Comparison of ENCODE assay signal across 13 mouse cellular contexts in the genomic region with DNA sequence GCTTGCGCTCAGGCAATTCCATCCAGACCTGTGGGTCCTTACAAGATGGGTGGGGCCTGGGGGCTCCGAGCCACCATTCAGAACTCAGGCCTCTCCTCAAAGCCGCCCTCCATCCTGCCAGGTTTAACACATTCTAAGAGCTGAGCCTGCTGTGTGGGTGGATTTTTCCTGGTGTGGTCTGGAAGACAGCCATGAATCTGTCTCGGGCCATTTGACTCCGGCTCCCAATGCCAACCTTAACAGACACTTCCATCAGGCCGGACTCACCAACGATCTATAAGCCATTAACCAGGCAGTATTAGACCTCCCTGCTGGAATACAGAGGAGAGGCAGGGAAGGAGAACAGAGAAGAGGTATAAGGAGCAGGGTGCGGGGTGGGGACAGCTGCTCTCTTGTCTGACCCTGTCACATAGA.
DNase-seq lines count a peak whose midpoint lies in the region; ATAC-seq lines count a peak whose summit lies in the region.
"Had no signal": no experiment of that assay in that cellular context is flagged by ENCODE, and none has a peak within 500 bp of the region (broad histone marks: within the 10 kb centered on the region; RNA-seq: fewer than 3 reads in every experiment).

No protein-coding gene starts in this region.

- H3K4me2 ChIP-seq in limb, embryonic 13.5 days (replicated peaks): no peak overlapping the region
- H3K4me2 ChIP-seq in hindbrain, embryonic 16.5 days (ENCODE audit: low read length): no peak overlapping the region

- H3K27me3 ChIP-seq in limb, embryonic 13.5 days: 0 out of 2 replicates have a peak, but pooled peaks cover 3% of the 10 kb centered on the region
- 0 out of 2 replicates have a peak, but pooled peaks cover 3% of the 10 kb centered on the region for H3K27me3 ChIP-seq in limb, embryonic 10.5 days (ENCODE audit: low read depth, poor library complexity, severe bottlenecking)
- H3K27me3 ChIP-seq in hindbrain, embryonic 16.5 days (replicated peaks; ENCODE audit: control insufficient read depth, insufficient read depth, low read length): no peaks in the 10 kb centered on the region

- no peak overlapping the region for H3K9ac ChIP-seq in limb, embryonic 13.5 days
- no peak overlapping the region for H3K9ac ChIP-seq in hindbrain, embryonic 16.5 days (ENCODE audit: low read depth, low read length)

- H3K4me1 ChIP-seq in limb, embryonic 13.5 days: peaks cover 19% of the 10 kb centered on the region; the same call in 1 of the 2 replicates
- H3K4me1 ChIP-seq in limb, embryonic 10.5 days: peaks cover 18% of the 10 kb centered on the region
- H3K4me1 ChIP-seq in hindbrain, embryonic 16.5 days (ENCODE audit: control insufficient read depth, insufficient read depth, low read depth, low read length): peaks cover 9% of the 10 kb centered on the region
- H3K4me1 ChIP-seq: megakaryocyte, embryonic 14.5 days had no signal

- H3K9me3 ChIP-seq in limb, embryonic 13.5 days: no peaks in the 10 kb centered on the region
- H3K9me3 ChIP-seq in limb, embryonic 10.5 days (replicated peaks): no peaks in the 10 kb centered on the region
- no peaks in the 10 kb centered on the region for H3K9me3 ChIP-seq in hindbrain, embryonic 16.5 days (ENCODE audit: control insufficient read depth, low read length)

- peak; percentile 32 to 34 for DNase-seq in cerebellum, postnatal 25 days
- DNase-seq in cerebellum, postnatal 4 days (ENCODE audit: low spot score in 2 of 2): no peak
- DNase-seq in limb, embryonic 10.5 days (ENCODE audit: low spot score): no peak
- peak; percentile 9 for DNase-seq in retina, embryonic 14.5 days (ENCODE audit: low spot score)
- no peak for DNase-seq in natural killer cell, adult 2 months (ENCODE audit: low spot score in 2 of 2)
- DNase-seq: adrenal gland, adult 8-10 months; cerebellum, adult 11 months; lung, adult 18-20 months; thymus, postnatal 25 days had no signal

- no peak overlapping the region; the same call in 1 of the 2 replicates for H3K27ac ChIP-seq in limb, embryonic 13.5 days
- no peak overlapping the region for H3K27ac ChIP-seq in limb, embryonic 10.5 days
- no peak overlapping the region for H3K27ac ChIP-seq in hindbrain, embryonic 16.5 days (ENCODE audit: low read depth, low read length)

- 26% methylated on average over 8 of the region's 8 CpGs for WGBS in limb, embryonic 13.5 days
- 38% methylated on average over 8 of the region's 8 CpGs for WGBS in limb, embryonic 10.5 days
- WGBS in hindbrain, embryonic 16.5 days: 42% methylated on average over 8 of the region's 8 CpGs

- H3K4me3 ChIP-seq in limb, embryonic 13.5 days: no peak overlapping the region
- H3K4me3 ChIP-seq in limb, embryonic 10.5 days: no peak overlapping the region
- H3K4me3 ChIP-seq in hindbrain, embryonic 16.5 days (ENCODE audit: low read length): no peak overlapping the region
- H3K4me3 ChIP-seq: erythroblast, embryonic 14.5 days; megakaryocyte, embryonic 14.5 days had no signal

- peak; percentile 44; the same call in 1 of the 2 replicates for ATAC-seq in limb, embryonic 13.5 days (ENCODE audit: low FRiP score, low read depth)
- peak; percentile 60; the same call in 1 of the 2 replicates for ATAC-seq in hindbrain, embryonic 16.5 days

- H3K36me3 ChIP-seq in limb, embryonic 13.5 days: no peaks in the 10 kb centered on the region
- no peaks in the 10 kb centered on the region for H3K36me3 ChIP-seq in limb, embryonic 10.5 days
- no peaks in the 10 kb centered on the region for H3K36me3 ChIP-seq in hindbrain, embryonic 16.5 days (ENCODE audit: control insufficient read depth, insufficient read depth, low read length)

Comparison
In these comparisons a context has a peak if more than half of its experiments do, and no peak if none do; other contexts are left out.
1. DNase-seq: peak in cerebellum, postnatal 25 days (2 of 2) and retina, embryonic 14.5 days (single experiment); none in cerebellum, postnatal 4 days (0 of 2), limb, embryonic 10.5 days (single experiment) and natural killer cell, adult 2 months (0 of 2).